Mouse (Mus musculus): ENCODE results near the gene Kcna10. TPM values are rescaled to one million over a fixed set of nuclear protein-coding genes. Genes with fewer than 3 reads are reported as not detected.

The Kcna10 gene
- polyA plus RNA-seq, 1 experiment from 2014 or later: not detected

DNA sequence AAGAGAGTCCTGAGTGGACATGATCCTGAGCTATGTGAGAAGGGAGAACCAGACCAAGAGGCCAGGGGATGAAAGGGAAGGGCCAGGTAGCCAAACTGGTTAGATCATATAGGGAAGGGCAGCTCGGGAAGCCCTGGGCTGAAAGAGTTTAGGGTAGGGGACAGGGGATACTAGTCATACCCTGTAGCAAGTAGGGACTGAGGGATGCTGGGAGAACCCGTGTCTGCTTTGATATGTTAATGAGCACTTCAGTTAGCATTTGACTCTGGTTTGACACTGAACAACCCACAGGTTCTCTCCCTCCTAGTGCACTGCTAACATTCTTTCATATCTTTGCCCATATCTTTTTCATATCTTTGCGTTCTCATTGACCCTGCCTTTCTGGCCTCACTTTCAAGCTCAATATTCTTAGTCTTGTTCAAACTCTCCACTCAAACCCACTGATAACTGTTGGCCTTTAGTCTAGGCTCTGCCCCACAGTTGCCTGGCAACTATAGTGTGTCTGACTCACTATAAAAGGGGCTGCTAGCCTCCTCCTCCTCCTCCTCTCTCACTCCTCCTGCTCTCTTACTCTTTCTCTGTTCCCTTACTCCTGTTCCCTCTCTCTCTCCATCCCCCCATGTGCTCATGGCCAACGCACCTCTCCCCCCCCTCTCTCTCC, 23.8 kb downstream of the Kcna10 start:
- no peaks in the 10 kb centered on the region for H3K36me3 ChIP-seq (ENCODE audit: control insufficient read depth, insufficient read depth, low read length)
- no peak overlapping the region for H3K9ac ChIP-seq (ENCODE audit: low read depth, low read length)
- H3K4me1 ChIP-seq (ENCODE audit: control insufficient read depth, insufficient read depth, low read length): peaks cover 4% of the 10 kb centered on the region; the same call in 1 of the 2 replicates
- 46% methylated on average over 4 of the region's 4 CpGs for WGBS (ENCODE audit: insufficient replicate concordance)
- H3K27me3 ChIP-seq (ENCODE audit: control insufficient read depth, insufficient read depth, low read length): no peaks in the 10 kb centered on the region; the same call in 1 of the 2 replicates
- no peak overlapping the region for H3K27ac ChIP-seq (ENCODE audit: low read depth, low read length)
- no peaks in the 10 kb centered on the region for H3K9me3 ChIP-seq (replicated peaks; ENCODE audit: control insufficient read depth, low read length)
- no peak for ATAC-seq (replicated peaks; ENCODE audit: insufficient number of reproducible peaks, low FRiP score, low TSS enrichment)
- H3K4me3 ChIP-seq (ENCODE audit: low read depth, low read length): no peak overlapping the region
- no peak overlapping the region for H3K4me2 ChIP-seq

- no peak for ATAC-seq (replicated peaks; ENCODE audit: insufficient number of reproducible peaks, low FRiP score, low TSS enrichment)
- H3K36me3 ChIP-seq (ENCODE audit: control insufficient read depth, insufficient read depth, low read length): no peaks in the 10 kb centered on the region
- no peak overlapping the region for H3K27ac ChIP-seq (ENCODE audit: low read depth, low read length)
- no peaks in the 10 kb centered on the region; the same call in 1 of the 2 replicates for H3K27me3 ChIP-seq (ENCODE audit: control insufficient read depth, insufficient read depth, low read length)
- H3K4me2 ChIP-seq: no peak overlapping the region
- no peak overlapping the region for H3K4me3 ChIP-seq (ENCODE audit: low read depth, low read length)
- 62% methylated on average over 7 of the region's 7 CpGs for WGBS (ENCODE audit: insufficient replicate concordance)
- H3K9ac ChIP-seq (ENCODE audit: low read depth, low read length): no peak overlapping the region
- no peaks in the 10 kb centered on the region for H3K9me3 ChIP-seq (replicated peaks; ENCODE audit: control insufficient read depth, low read length)
- H3K4me1 ChIP-seq (ENCODE audit: control insufficient read depth, insufficient read depth, low read length): peaks cover 4% of the 10 kb centered on the region; the same call in 1 of the 2 replicates
Measured at GRCm38 (mm10) chr3:107207625-107208253, 24.9 kb downstream of the Kcna10 start.

DNA sequence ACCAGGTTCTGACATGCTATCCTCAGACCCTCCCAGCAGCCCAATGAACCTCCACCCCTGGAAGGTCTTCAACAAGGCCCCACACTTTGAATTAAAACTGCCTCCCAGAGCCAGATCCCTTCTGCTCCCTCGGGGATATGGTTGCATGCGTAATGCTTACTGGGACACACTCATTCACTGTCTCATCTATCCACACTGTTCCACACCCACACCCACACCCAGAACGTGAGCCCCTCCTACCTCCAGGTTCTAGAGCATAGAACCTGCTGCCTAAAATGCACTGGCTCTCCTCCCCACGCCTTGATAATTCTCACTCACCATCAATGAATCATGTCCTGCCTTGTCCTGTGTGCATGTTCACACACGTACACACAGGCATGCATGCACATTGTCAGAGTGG, 31.8 kb downstream of the Kcna10 start:
- no peaks in the 10 kb centered on the region for H3K36me3 ChIP-seq (ENCODE audit: control insufficient read depth, insufficient read depth, low read length)
- no peak overlapping the region for H3K9ac ChIP-seq (ENCODE audit: low read depth, low read length)
- H3K27ac ChIP-seq (ENCODE audit: low read depth, low read length): no peak overlapping the region
- no peaks in the 10 kb centered on the region for H3K4me1 ChIP-seq (ENCODE audit: control insufficient read depth, insufficient read depth, low read length)
- no peaks in the 10 kb centered on the region for H3K9me3 ChIP-seq (replicated peaks; ENCODE audit: control insufficient read depth, low read length)
- H3K27me3 ChIP-seq (ENCODE audit: control insufficient read depth, insufficient read depth, low read length): no peaks in the 10 kb centered on the region; the same call in 1 of the 2 replicates
- 77% methylated on average over 5 of the region's 5 CpGs for WGBS (ENCODE audit: insufficient replicate concordance)
- no peak for ATAC-seq (replicated peaks; ENCODE audit: insufficient number of reproducible peaks, low FRiP score, low TSS enrichment)
- no peak overlapping the region for H3K4me2 ChIP-seq
- no peak overlapping the region for H3K4me3 ChIP-seq (ENCODE audit: low read depth, low read length)

DNA sequence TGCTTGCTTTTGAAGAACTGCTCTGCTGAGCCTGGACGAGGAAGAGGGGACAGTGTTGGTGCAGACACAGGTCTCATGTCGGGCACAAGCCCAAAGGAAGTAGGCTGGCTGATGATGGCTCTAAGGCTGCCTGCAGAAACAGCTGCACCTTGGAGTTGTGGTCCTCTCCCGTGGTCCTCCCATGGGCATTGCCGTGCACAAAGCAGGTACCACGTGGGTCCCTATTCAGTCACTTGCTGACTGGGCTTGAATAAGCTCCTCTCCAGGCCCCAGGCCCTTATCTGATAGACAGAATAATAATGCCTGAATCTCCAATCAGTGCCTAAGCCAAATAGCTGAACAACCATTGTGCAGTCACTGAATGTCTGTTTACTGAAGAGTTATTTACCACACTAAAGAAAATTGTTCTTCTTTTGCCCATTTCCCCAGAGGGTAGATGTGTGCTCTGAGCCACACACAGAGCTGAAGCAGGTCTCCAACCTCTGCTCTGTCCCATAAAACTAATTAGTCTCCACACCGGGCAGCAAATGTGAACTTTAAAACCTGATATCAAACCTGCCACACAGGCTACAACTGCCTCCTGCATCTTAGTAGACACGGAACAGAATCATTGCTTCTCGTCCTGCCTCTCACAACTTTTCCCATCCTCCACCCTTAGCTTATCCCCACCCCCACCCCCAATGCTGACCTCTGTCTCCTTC, 33.7 kb downstream of the Kcna10 start:
- 67% methylated on average over 8 of the region's 8 CpGs for WGBS (ENCODE audit: insufficient replicate concordance)
- no peak overlapping the region for H3K9ac ChIP-seq (ENCODE audit: low read depth, low read length)
- no peaks in the 10 kb centered on the region for H3K9me3 ChIP-seq (replicated peaks; ENCODE audit: control insufficient read depth, low read length)
- H3K4me2 ChIP-seq: no peak overlapping the region
- no peak for ATAC-seq (replicated peaks; ENCODE audit: insufficient number of reproducible peaks, low FRiP score, low TSS enrichment)
- no peak overlapping the region for H3K27ac ChIP-seq (ENCODE audit: low read depth, low read length)
- no peak overlapping the region for H3K4me3 ChIP-seq (ENCODE audit: low read depth, low read length)
- H3K36me3 ChIP-seq (ENCODE audit: control insufficient read depth, insufficient read depth, low read length): no peaks in the 10 kb centered on the region
- H3K27me3 ChIP-seq (ENCODE audit: control insufficient read depth, insufficient read depth, low read length): no peaks in the 10 kb centered on the region; the same call in 1 of the 2 replicates
- no peaks in the 10 kb centered on the region for H3K4me1 ChIP-seq (ENCODE audit: control insufficient read depth, insufficient read depth, low read length)

GRCm38 (mm10) chr3:107217101-107217480, 34.2 kb downstream of the Kcna10 start:
- Histone ChIP-seq H3K4me1 (ENCODE audit: control insufficient read depth, insufficient read depth, low read length) (no peaks in the 10 kb centered on the region), H3K9me3 (replicated peaks; ENCODE audit: control insufficient read depth, low read length) (no peaks in the 10 kb centered on the region), H3K4me2 (no peak overlapping the region), H3K9ac (ENCODE audit: low read depth, low read length) (no peak overlapping the region), H3K36me3 (ENCODE audit: control insufficient read depth, insufficient read depth, low read length) (no peaks in the 10 kb centered on the region), H3K4me3 (ENCODE audit: low read depth, low read length) (no peak overlapping the region), H3K27ac (ENCODE audit: low read depth, low read length) (no peak overlapping the region), H3K27me3 (ENCODE audit: control insufficient read depth, insufficient read depth, low read length) (no peaks in the 10 kb centered on the region; the same call in 1 of the 2 replicates)
- WGBS (ENCODE audit: insufficient replicate concordance): 76% methylated on average over 3 of the region's 3 CpGs
- no peak for ATAC-seq (replicated peaks; ENCODE audit: insufficient number of reproducible peaks, low FRiP score, low TSS enrichment)

DNA sequence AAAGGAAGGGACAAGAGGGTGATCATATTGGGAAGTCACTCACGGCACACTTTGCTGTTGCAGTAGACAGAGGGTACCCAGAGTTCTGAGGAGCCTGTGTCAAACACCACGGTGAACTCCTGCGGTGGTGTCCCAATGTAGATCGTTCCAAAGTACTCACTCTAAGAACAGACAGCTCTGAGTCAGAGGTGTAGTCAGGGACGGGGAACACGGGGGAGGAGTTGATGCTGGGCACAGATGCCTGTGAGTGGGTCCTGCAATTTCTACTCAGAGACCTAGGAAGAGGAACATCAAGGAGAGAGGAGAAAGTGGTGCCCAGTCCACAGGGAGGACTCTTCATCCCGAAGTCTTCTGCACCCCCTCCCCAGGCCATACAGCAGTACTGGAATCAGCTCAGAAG, 35.7 kb downstream of the Kcna10 start:
- Histone ChIP-seq H3K9ac (ENCODE audit: low read depth, low read length) (no peak overlapping the region), H3K4me3 (ENCODE audit: low read depth, low read length) (no peak overlapping the region), H3K36me3 (ENCODE audit: control insufficient read depth, insufficient read depth, low read length) (no peaks in the 10 kb centered on the region), H3K4me1 (ENCODE audit: control insufficient read depth, insufficient read depth, low read length) (no peaks in the 10 kb centered on the region), H3K4me2 (no peak overlapping the region), H3K9me3 (replicated peaks; ENCODE audit: control insufficient read depth, low read length) (no peaks in the 10 kb centered on the region), H3K27me3 (ENCODE audit: control insufficient read depth, insufficient read depth, low read length) (no peaks in the 10 kb centered on the region; the same call in 1 of the 2 replicates), H3K27ac (ENCODE audit: low read depth, low read length) (no peak overlapping the region)
- WGBS (ENCODE audit: insufficient replicate concordance): 76% methylated on average over 7 of the region's 7 CpGs
- no peak for ATAC-seq (replicated peaks; ENCODE audit: insufficient number of reproducible peaks, low FRiP score, low TSS enrichment)

DNA sequence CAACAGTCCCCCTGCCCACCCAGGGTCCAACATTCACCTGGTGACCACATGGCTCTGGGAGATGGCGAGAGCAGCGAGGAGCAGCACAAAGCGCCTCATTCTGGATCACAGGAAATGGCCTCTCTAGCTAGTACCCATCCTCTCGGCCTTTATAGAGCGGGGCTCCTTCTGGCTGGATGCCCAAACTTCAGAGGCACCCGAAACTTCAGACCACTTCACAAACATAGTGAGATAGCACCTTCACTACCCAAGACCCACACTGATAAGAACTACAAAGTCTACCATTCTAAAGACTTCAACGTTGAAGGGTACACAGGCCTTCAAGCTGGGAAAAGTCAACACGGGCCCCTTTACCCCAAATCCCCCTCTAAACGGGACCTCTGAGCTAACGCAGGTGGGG, 38.8 kb downstream of the Kcna10 start, which contains the start of gene Cym:
Gene Cym (minus strand): TSS at position 125 of the 400 bp plus-strand sequence.
- no peak within 1 kb of the TSS for H3K4me2 ChIP-seq
- H3K4me3 ChIP-seq (ENCODE audit: low read depth, low read length): no peak within 1 kb of the TSS
- no peaks in the 10 kb centered on the region for H3K36me3 ChIP-seq (ENCODE audit: control insufficient read depth, insufficient read depth, low read length)
- no peaks in the 10 kb centered on the region for H3K27me3 ChIP-seq (ENCODE audit: control insufficient read depth, insufficient read depth, low read length)
- 77% methylated on average over 10 of the region's 10 CpGs for WGBS (ENCODE audit: insufficient replicate concordance)
- H3K4me1 ChIP-seq (ENCODE audit: control insufficient read depth, insufficient read depth, low read length): no peaks in the 10 kb centered on the region
- no peak within 1 kb of the TSS for H3K9ac ChIP-seq (ENCODE audit: low read depth, low read length)
- ATAC-seq (replicated peaks; ENCODE audit: insufficient number of reproducible peaks, low FRiP score, low TSS enrichment): no peak
- no peak within 1 kb of the TSS for H3K27ac ChIP-seq (ENCODE audit: low read depth, low read length)
- H3K9me3 ChIP-seq (replicated peaks; ENCODE audit: control insufficient read depth, low read length): no peaks in the 10 kb centered on the region

DNA sequence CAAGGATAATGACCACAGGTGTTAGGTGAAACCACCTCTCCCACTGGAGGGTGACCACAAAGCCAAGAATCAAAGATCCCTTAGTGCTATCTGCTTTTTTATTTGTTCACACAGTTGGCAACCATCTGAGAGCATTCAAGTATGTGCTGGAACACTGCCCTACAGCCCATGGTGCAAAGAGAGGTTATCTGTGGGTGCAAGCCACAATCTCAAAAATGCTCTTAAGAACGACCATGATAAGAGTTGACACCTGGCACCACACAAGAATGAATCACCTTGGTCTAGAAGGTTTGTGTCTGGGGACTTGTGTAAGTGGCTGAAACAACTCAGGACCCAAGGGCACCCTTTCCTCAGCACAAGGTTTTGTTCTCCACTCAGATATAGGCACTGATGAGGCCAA, 40.4 kb downstream of the Kcna10 start:
- no peak for ATAC-seq (replicated peaks; ENCODE audit: insufficient number of reproducible peaks, low FRiP score, low TSS enrichment)
- 44% methylated on average over 1 of the region's 1 CpGs for WGBS (ENCODE audit: insufficient replicate concordance)
- no peak overlapping the region for H3K27ac ChIP-seq (ENCODE audit: low read depth, low read length)
- H3K27me3 ChIP-seq (ENCODE audit: control insufficient read depth, insufficient read depth, low read length): no peaks in the 10 kb centered on the region
- H3K4me2 ChIP-seq: no peak overlapping the region
- H3K36me3 ChIP-seq (ENCODE audit: control insufficient read depth, insufficient read depth, low read length): no peaks in the 10 kb centered on the region
- no peak overlapping the region for H3K4me3 ChIP-seq (ENCODE audit: low read depth, low read length)
- H3K4me1 ChIP-seq (ENCODE audit: control insufficient read depth, insufficient read depth, low read length): no peaks in the 10 kb centered on the region
- H3K9ac ChIP-seq (ENCODE audit: low read depth, low read length): no peak overlapping the region
- no peaks in the 10 kb centered on the region for H3K9me3 ChIP-seq (replicated peaks; ENCODE audit: control insufficient read depth, low read length)
